Mouse (Mus musculus): ENCODE measurements around the gene Samd4b. TPM values are rescaled to one million over a fixed set of nuclear protein-coding genes. Genes with fewer than 3 reads are reported as not detected.

The Samd4b gene
- polyA plus RNA-seq (2012; rRNA removed), result 93.9 and 112 TPM in 2 replicates

DNA sequence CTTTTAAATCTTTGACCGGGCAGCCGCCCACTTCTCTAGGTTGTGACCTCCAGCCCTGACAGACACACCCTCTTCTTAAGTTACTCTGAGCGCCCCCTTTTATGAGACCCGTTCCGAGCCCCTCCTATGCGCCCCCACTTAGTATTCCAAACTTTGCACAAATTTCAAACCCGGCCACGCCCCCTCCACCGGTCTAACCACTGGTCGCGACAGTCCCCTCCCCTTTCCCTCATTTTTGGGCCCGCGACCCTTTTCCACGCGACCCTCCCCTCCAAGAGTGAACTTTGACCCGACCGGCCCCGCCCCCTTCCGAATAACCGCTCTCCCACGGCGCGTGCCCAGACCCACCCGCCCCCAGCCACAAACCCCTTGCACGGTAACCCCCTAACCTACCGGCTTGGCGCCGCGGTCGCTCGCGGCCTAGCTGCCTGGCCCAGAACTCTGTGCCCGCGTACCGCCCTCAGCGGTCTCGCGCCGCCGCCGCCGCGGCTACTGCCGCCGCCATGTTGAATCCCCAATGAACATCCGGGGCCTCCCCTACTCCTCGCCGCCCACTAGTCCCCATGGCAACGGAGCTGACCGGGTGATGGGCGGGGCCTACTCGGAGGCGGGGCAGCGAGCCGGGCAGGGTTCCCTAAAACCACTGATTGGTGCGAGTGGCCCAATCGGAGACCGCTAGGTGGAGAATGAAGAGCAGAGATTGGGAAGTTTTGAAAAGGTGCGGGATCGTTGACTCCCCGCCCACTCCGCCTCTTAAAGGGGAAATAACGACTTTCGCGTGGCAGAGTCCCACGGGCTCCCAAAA, at the start of gene Samd4b, which contains the start of gene Pak4:
TSS of gene Samd4b (minus strand) at position 503 of the 805 bp plus-strand sequence.
TSS of gene Pak4 (minus strand) at position 544 of the 805 bp plus-strand sequence.
- TF ChIP-seq POLR2A (IDR thresholded peaks at IDR 0.05; ENCODE audit: borderline replicate concordance, extremely low read depth, low read depth, low read length), result peak; percentile 35; the same call in 1 of the 2 replicates
- no peak for TF ChIP-seq CTCF (IDR thresholded peaks at IDR 0.05; ENCODE audit: insufficient read depth, low read length)
- peak; percentile 100 for DNase-seq
- 1% methylated on average over 65 of the region's 66 CpGs for WGBS
- H3K4me1 ChIP-seq (ENCODE audit: control insufficient read depth, insufficient read depth, low read length), result peaks cover 37% of the 10 kb centered on the region
- H3K4me3 ChIP-seq (replicated peaks; ENCODE audit: extremely low read depth, low read depth, low read length), result peak within 1 kb of the TSS; percentile 88

DNA sequence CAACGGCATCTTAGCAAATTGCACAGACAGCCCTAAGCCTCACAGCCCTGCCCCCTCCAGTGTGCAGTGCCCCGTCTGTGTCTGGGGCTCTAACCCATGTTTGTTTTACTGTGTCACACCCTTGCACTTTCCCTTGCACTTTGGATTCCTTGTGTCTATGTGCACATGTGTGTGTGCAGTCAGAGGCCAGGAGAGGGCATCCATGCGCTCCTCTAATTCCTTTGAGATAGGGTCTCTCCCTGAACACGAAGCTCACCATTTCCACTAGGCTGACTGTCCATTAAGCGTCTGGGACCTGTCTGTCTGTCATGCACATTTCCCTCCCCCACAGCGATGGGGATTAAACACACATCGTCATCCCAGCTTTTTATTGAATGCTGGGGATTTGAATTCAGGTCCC, 49.1 kb upstream of the Samd4b start:
- 37% methylated on average over 7 of the region's 7 CpGs for WGBS
- peak; percentile 32; the same call in 1 of the 2 replicates for TF ChIP-seq CTCF (IDR thresholded peaks at IDR 0.05; ENCODE audit: insufficient read depth, low read length)
- TF ChIP-seq POLR2A (IDR thresholded peaks at IDR 0.05; ENCODE audit: borderline replicate concordance, extremely low read depth, low read depth, low read length), result no peak
- Histone ChIP-seq H3K4me3 (replicated peaks; ENCODE audit: extremely low read depth, low read depth, low read length) (no peak overlapping the region), H3K4me1 (ENCODE audit: control insufficient read depth, insufficient read depth, low read length) (no peaks in the 10 kb centered on the region)
- DNase-seq, result no peak

DNA sequence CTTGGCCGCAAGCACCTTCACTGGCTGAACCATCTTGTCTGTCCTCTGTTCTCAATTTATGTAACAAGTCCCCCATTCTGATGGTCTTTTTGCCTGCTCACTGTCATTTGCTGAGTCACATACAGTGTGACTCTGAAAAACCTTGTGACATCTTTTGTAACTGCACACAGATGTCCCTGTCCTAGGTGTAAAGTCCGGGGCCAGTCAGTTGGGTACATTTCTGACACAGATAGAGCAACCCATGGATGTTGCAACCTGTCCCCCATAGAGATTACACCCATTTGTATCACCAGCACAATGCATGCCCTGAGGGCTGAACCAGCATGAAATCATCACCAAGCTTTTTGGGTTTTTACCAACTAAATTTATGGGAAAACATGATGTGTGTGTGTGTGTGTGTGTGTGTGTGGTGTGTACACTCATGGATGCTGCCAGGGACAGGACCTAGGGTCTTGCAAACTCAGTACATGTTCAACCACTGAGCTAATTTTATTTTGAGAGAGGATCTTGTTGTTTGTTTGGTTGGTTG, 48.1 kb upstream of the Samd4b start:
- no peak for DNase-seq
- no peak for TF ChIP-seq CTCF (IDR thresholded peaks at IDR 0.05; ENCODE audit: insufficient read depth, low read length)
- no peak for TF ChIP-seq POLR2A (IDR thresholded peaks at IDR 0.05; ENCODE audit: borderline replicate concordance, extremely low read depth, low read depth, low read length)
- WGBS, result 78% methylated on average over 2 of the region's 2 CpGs
- no peaks in the 10 kb centered on the region for H3K4me1 ChIP-seq (ENCODE audit: control insufficient read depth, insufficient read depth, low read length)
- H3K4me3 ChIP-seq (replicated peaks; ENCODE audit: extremely low read depth, low read depth, low read length), result no peak overlapping the region

DNA sequence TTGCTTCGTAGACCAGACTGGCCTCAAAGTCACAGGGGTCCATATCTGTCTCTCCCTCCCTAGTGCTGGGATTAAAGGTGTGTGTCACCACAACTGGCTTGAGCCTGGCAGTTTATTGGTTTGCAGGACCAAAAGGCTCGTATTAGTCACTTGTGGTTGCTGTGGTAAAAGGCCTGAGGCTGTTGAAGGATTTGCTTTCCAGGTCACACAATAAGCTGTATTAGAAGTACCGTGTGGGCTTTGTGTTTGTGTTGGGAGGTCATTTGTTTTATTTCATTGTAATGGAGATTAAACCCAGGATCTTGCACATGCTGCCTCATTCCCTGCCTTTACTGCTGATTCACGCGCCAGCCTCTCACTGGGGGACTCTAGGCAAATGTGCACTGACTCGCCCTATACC, 47.4 kb upstream of the Samd4b start:
- Histone ChIP-seq H3K4me1 (ENCODE audit: control insufficient read depth, insufficient read depth, low read length) (no peaks in the 10 kb centered on the region), H3K4me3 (replicated peaks; ENCODE audit: extremely low read depth, low read depth, low read length) (no peak overlapping the region)
- no peak for DNase-seq
- WGBS, result 77% methylated on average over 6 of the region's 6 CpGs
- no peak for TF ChIP-seq POLR2A (IDR thresholded peaks at IDR 0.05; ENCODE audit: borderline replicate concordance, extremely low read depth, low read depth, low read length)
- no peak for TF ChIP-seq CTCF (IDR thresholded peaks at IDR 0.05; ENCODE audit: insufficient read depth, low read length)

DNA sequence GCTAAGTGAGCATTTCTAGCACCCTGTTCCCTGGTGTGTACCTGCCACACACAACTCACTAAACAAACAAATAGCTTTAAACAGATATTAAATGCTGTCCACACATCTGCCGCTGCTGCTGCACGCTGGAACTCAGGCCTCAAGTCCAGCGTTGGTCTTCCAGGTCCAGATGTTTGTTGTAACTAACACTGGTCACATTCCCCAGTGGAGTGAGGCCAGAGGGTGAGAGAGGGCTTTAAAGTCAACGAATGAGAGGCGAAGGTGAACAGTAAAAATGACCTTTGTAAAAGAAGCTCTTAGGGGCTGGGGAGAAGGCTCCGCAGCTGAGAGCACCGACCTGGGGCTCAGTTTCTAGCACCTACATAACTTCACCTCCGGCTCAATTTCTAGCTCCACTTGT, 43.6 kb upstream of the Samd4b start:
- no peak for DNase-seq
- 41% methylated on average over 8 of the region's 8 CpGs for WGBS
- Histone ChIP-seq H3K4me1 (ENCODE audit: control insufficient read depth, insufficient read depth, low read length) (no peaks in the 10 kb centered on the region), H3K4me3 (replicated peaks; ENCODE audit: extremely low read depth, low read depth, low read length) (no peak overlapping the region)
- TF ChIP-seq POLR2A (IDR thresholded peaks at IDR 0.05; ENCODE audit: borderline replicate concordance, extremely low read depth, low read depth, low read length), result no peak
- no peak for TF ChIP-seq CTCF (IDR thresholded peaks at IDR 0.05; ENCODE audit: insufficient read depth, low read length)

DNA sequence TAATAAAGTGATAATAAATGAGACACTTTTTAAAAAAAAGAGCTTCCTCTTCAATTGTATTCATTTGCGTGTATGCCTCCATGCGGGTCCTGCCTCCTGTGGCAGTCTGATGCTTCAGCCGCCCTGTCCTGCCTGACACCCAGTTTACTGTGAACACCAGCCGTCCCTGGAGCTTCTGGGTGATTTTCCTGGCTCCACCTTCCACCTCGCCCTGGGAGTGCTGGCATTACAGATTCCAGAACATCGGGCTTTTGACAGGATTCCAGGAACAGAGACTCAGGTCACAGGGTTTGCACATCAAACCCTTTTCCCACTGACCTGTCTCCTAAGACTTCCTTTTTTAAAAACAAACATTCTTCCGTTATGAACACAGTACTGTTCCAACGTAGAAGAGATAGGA, 39.6 kb upstream of the Samd4b start:
- WGBS, result 5% methylated on average over 8 of the region's 8 CpGs
- TF ChIP-seq CTCF (IDR thresholded peaks at IDR 0.05; ENCODE audit: insufficient read depth, low read length) (no peak), POLR2A (IDR thresholded peaks at IDR 0.05; ENCODE audit: borderline replicate concordance, extremely low read depth, low read depth, low read length) (no peak)
- Histone ChIP-seq H3K4me3 (replicated peaks; ENCODE audit: extremely low read depth, low read depth, low read length) (no peak overlapping the region), H3K4me1 (ENCODE audit: control insufficient read depth, insufficient read depth, low read length) (no peaks in the 10 kb centered on the region)
- DNase-seq, result no peak

DNA sequence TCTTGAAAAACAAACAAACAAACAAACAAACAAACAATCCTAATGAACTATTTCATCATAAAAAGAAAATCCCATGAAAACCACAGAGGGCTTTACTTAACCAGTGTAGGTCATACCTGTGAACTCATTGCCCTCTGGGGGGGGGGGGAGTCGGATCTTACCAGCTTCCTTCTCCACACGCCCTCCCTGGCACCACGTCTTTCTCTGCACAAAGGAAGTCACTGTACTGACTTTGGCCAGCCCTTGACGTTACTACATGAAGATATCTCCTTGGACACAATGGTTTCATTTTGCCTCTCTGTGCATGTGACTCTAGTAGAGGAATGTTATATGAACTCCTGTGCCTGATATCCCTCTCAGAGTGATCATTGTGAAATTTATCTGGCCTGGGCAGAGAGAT, 36.2 kb upstream of the Samd4b start:
- no peak for DNase-seq
- Histone ChIP-seq H3K4me1 (ENCODE audit: control insufficient read depth, insufficient read depth, low read length) (no peaks in the 10 kb centered on the region), H3K4me3 (replicated peaks; ENCODE audit: extremely low read depth, low read depth, low read length) (no peak overlapping the region)
- TF ChIP-seq CTCF (IDR thresholded peaks at IDR 0.05; ENCODE audit: insufficient read depth, low read length) (no peak), POLR2A (IDR thresholded peaks at IDR 0.05; ENCODE audit: borderline replicate concordance, extremely low read depth, low read depth, low read length) (no peak)
- WGBS, result 29% methylated on average over 4 of the region's 4 CpGs

DNA sequence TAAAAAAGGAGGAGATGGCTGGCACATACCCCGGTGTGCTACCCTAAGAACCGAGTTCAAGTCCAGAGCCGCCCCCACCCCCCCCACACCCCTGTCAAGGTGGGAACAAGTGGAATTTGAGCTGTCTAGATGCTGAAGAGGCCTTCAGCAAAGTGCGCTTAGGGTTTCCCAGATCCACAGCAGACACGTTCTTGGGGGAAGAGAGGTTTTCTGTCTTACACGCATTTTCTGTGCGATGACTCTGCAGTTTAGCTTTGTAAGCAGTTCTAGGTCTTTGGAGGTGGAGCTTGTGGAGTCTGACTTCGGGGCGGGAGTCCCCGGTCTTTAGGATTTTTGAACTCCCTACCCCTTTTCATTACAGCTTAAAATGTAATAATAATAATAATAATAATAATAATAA, 33.1 kb upstream of the Samd4b start, which contains the start of gene Acp7:
TSS of gene Acp7 (minus strand) at position 260 of the 400 bp plus-strand sequence.
- Histone ChIP-seq H3K4me3 (replicated peaks; ENCODE audit: extremely low read depth, low read depth, low read length) (no peak within 1 kb of the TSS), H3K4me1 (ENCODE audit: control insufficient read depth, insufficient read depth, low read length) (no peaks in the 10 kb centered on the region)
- 29% methylated on average over 10 of the region's 10 CpGs for WGBS
- TF ChIP-seq POLR2A (IDR thresholded peaks at IDR 0.05; ENCODE audit: borderline replicate concordance, extremely low read depth, low read depth, low read length), result no peak
- TF ChIP-seq CTCF (IDR thresholded peaks at IDR 0.05; ENCODE audit: insufficient read depth, low read length), result no peak
- no peak for DNase-seq

DNA sequence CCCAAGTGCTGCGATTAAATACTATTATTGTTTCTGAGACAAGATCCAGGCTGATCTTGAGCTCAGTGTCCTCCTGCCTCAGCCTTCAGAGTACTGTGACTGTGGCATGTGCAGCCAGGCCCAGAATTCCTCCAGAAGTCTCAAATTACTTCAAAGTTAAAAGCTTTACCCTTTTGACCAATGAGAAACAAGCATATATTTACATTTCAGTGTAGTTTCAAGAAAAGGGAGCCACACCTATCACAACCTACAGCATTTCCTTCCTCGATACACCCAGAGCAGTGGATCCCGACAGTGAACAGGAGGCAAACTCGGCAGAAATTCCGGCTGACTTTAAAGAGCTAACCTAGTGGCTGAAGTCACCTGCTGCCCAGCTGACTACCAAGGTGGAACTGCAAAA, 26.8 kb upstream of the Samd4b start:
- DNase-seq, result no peak
- 51% methylated on average over 5 of the region's 5 CpGs for WGBS
- Histone ChIP-seq H3K4me1 (ENCODE audit: control insufficient read depth, insufficient read depth, low read length) (no peaks in the 10 kb centered on the region), H3K4me3 (replicated peaks; ENCODE audit: extremely low read depth, low read depth, low read length) (no peak overlapping the region)
- no peak for TF ChIP-seq POLR2A (IDR thresholded peaks at IDR 0.05; ENCODE audit: borderline replicate concordance, extremely low read depth, low read depth, low read length)
- TF ChIP-seq CTCF (IDR thresholded peaks at IDR 0.05; ENCODE audit: insufficient read depth, low read length), result no peak

Data from lung, adult 2 months (tissue).